Mouse (Mus musculus): ENCODE data around the gene Rgs7bp. TPM values are rescaled to one million over a fixed set of nuclear protein-coding genes. Genes with fewer than 3 reads are reported as not detected.

The Rgs7bp gene
- polyA plus RNA-seq, 1 experiment, result 0.17 TPM

GRCm38 (mm10) chr13:105015710-105016404, 38.9 kb downstream of the Rgs7bp start:
- Histone ChIP-seq H3K36me3 (replicated peaks; ENCODE audit: low read length) (no peaks in the 10 kb centered on the region), H3K4me1 (peaks cover 6% of the 10 kb centered on the region), H3K4me3 (replicated peaks) (no peak overlapping the region), H3K27me3 (replicated peaks) (no peaks in the 10 kb centered on the region), H3K9me3 (no peaks in the 10 kb centered on the region)
- no peak for TF ChIP-seq FLI1 (IDR thresholded peaks at IDR 0.05; ENCODE audit: low read length)
- TF ChIP-seq GATA1 (IDR thresholded peaks at IDR 0.05; ENCODE audit: borderline replicate concordance, low read length), result no peak

GRCm38 (mm10) chr13:105011300-105011699, 43.4 kb downstream of the Rgs7bp start:
- no peaks in the 10 kb centered on the region for H3K36me3 ChIP-seq (replicated peaks; ENCODE audit: low read length)
- H3K4me1 ChIP-seq, result no peaks in the 10 kb centered on the region
- H3K4me3 ChIP-seq (replicated peaks), result no peak overlapping the region
- no peaks in the 10 kb centered on the region for H3K9me3 ChIP-seq
- H3K27me3 ChIP-seq (replicated peaks), result no peaks in the 10 kb centered on the region
- TF ChIP-seq FLI1 (IDR thresholded peaks at IDR 0.05; ENCODE audit: low read length) (no peak), GATA1 (IDR thresholded peaks at IDR 0.05; ENCODE audit: borderline replicate concordance, low read length) (no peak)

GRCm38 (mm10) chr13:105008891-105009290, 45.8 kb downstream of the Rgs7bp start:
- Histone ChIP-seq H3K36me3 (replicated peaks; ENCODE audit: low read length) (no peaks in the 10 kb centered on the region), H3K4me3 (replicated peaks) (no peak overlapping the region), H3K4me1 (no peaks in the 10 kb centered on the region), H3K27me3 (replicated peaks) (no peaks in the 10 kb centered on the region), H3K9me3 (no peaks in the 10 kb centered on the region)
- TF ChIP-seq FLI1 (IDR thresholded peaks at IDR 0.05; ENCODE audit: low read length) (no peak), GATA1 (IDR thresholded peaks at IDR 0.05; ENCODE audit: borderline replicate concordance, low read length) (no peak)

GRCm38 (mm10) chr13:105002831-105003157, 51.9 kb downstream of the Rgs7bp start:
- TF ChIP-seq FLI1 (IDR thresholded peaks at IDR 0.05; ENCODE audit: low read length) (no peak), GATA1 (IDR thresholded peaks at IDR 0.05; ENCODE audit: borderline replicate concordance, low read length) (no peak)
- H3K27me3 ChIP-seq (replicated peaks), result no peaks in the 10 kb centered on the region

GRCm38 (mm10) chr13:105002132-105002830, 52.4 kb downstream of the Rgs7bp start:
- Histone ChIP-seq H3K9me3 (no peaks in the 10 kb centered on the region), H3K4me3 (replicated peaks) (no peak overlapping the region), H3K4me1 (no peaks in the 10 kb centered on the region), H3K36me3 (replicated peaks; ENCODE audit: low read length) (no peaks in the 10 kb centered on the region), H3K27me3 (replicated peaks) (no peaks in the 10 kb centered on the region)
- TF ChIP-seq FLI1 (IDR thresholded peaks at IDR 0.05; ENCODE audit: low read length) (no peak), GATA1 (IDR thresholded peaks at IDR 0.05; ENCODE audit: borderline replicate concordance, low read length) (no peak)

More at GRCm38 (mm10) chr13:105002831-105003157, 51.9 kb downstream of the Rgs7bp start:
- H3K9me3 ChIP-seq, result no peaks in the 10 kb centered on the region
- no peak overlapping the region for H3K4me3 ChIP-seq (replicated peaks)
- H3K4me1 ChIP-seq, result no peaks in the 10 kb centered on the region
- H3K36me3 ChIP-seq (replicated peaks; ENCODE audit: low read length), result no peaks in the 10 kb centered on the region

- Histone ChIP-seq H3K27me3 (replicated peaks) (no peaks in the 10 kb centered on the region), H3K4me3 (replicated peaks) (no peak overlapping the region), H3K9me3 (0 out of 2 replicates have a peak, but pooled peaks cover 2% of the 10 kb centered on the region)
Observed at GRCm38 (mm10) chr13:105001714-105002113, 53.0 kb downstream of the Rgs7bp start.

GRCm38 (mm10) chr13:104988811-104989258, 65.9 kb downstream of the Rgs7bp start:
- no peak overlapping the region for H3K4me3 ChIP-seq (replicated peaks)
- TF ChIP-seq GATA1 (IDR thresholded peaks at IDR 0.05; ENCODE audit: borderline replicate concordance, low read length) (no peak), FLI1 (IDR thresholded peaks at IDR 0.05; ENCODE audit: low read length) (no peak)
- no peaks in the 10 kb centered on the region for H3K9me3 ChIP-seq
- H3K4me1 ChIP-seq, result no peaks in the 10 kb centered on the region
- no peaks in the 10 kb centered on the region for H3K36me3 ChIP-seq (replicated peaks; ENCODE audit: low read length)
- H3K27me3 ChIP-seq (replicated peaks), result no peaks in the 10 kb centered on the region

More at GRCm38 (mm10) chr13:105001714-105002113, 53.0 kb downstream of the Rgs7bp start:
- TF ChIP-seq FLI1 (IDR thresholded peaks at IDR 0.05; ENCODE audit: low read length) (no peak), GATA1 (IDR thresholded peaks at IDR 0.05; ENCODE audit: borderline replicate concordance, low read length) (no peak)
- Histone ChIP-seq H3K36me3 (replicated peaks; ENCODE audit: low read length) (no peaks in the 10 kb centered on the region), H3K4me1 (no peaks in the 10 kb centered on the region)

GRCm38 (mm10) chr13:104988009-104988540, 66.7 kb downstream of the Rgs7bp start:
- Histone ChIP-seq H3K4me3 (replicated peaks) (no peak overlapping the region), H3K4me1 (no peaks in the 10 kb centered on the region), H3K27me3 (replicated peaks) (no peaks in the 10 kb centered on the region), H3K9me3 (no peaks in the 10 kb centered on the region), H3K36me3 (replicated peaks; ENCODE audit: low read length) (no peaks in the 10 kb centered on the region)
- TF ChIP-seq FLI1 (IDR thresholded peaks at IDR 0.05; ENCODE audit: low read length), result no peak
- TF ChIP-seq GATA1 (IDR thresholded peaks at IDR 0.05; ENCODE audit: borderline replicate concordance, low read length), result no peak

- H3K36me3 ChIP-seq (replicated peaks; ENCODE audit: low read length), result no peaks in the 10 kb centered on the region
- H3K4me3 ChIP-seq (replicated peaks), result no peak overlapping the region
- H3K9me3 ChIP-seq, result peaks cover 8% of the 10 kb centered on the region
- H3K27me3 ChIP-seq (replicated peaks), result no peaks in the 10 kb centered on the region
- H3K4me1 ChIP-seq, result no peaks in the 10 kb centered on the region
- TF ChIP-seq FLI1 (IDR thresholded peaks at IDR 0.05; ENCODE audit: low read length), result no peak
- TF ChIP-seq GATA1 (IDR thresholded peaks at IDR 0.05; ENCODE audit: borderline replicate concordance, low read length), result no peak
Observed at GRCm38 (mm10) chr13:104985691-104986090, 69.0 kb downstream of the Rgs7bp start.

- TF ChIP-seq GATA1 (IDR thresholded peaks at IDR 0.05; ENCODE audit: borderline replicate concordance, low read length), result no peak
- no peak for TF ChIP-seq FLI1 (IDR thresholded peaks at IDR 0.05; ENCODE audit: low read length)
- H3K4me1 ChIP-seq, result no peaks in the 10 kb centered on the region
- no peaks in the 10 kb centered on the region for H3K36me3 ChIP-seq (replicated peaks; ENCODE audit: low read length)
- H3K4me3 ChIP-seq (replicated peaks), result no peak overlapping the region
- peaks cover 8% of the 10 kb centered on the region for H3K9me3 ChIP-seq
- no peaks in the 10 kb centered on the region for H3K27me3 ChIP-seq (replicated peaks)
Observed at GRCm38 (mm10) chr13:104983989-104984388, 70.7 kb downstream of the Rgs7bp start.

Data from megakaryocyte, embryonic 14.5 days (primary cell).